ENCODE assay signal across 9 mouse cellular contexts in genomic region chr5:102719368-102719972, GRCm38 (mm10).
DNase-seq lines count a peak whose midpoint lies in the region.
"Had no signal": no experiment of that assay in that cellular context is flagged by ENCODE, and none has a peak within 500 bp of the region (broad histone marks: within the 10 kb centered on the region; RNA-seq: fewer than 3 reads in every experiment).

No protein-coding gene starts in this region.

- peak; percentile 3 for DNase-seq in left cerebral cortex, postnatal 4 days
- DNase-seq in left cerebral cortex, postnatal 14 days (ENCODE audit: low spot score in 2 of 2) = no peak
- DNase-seq in NIH3T3 (ENCODE audit: low read depth) = peak; percentile 51
- DNase-seq in adipocyte (ENCODE audit: low spot score) = peak; percentile 42
- peak; percentile 58 for DNase-seq in kidney, postnatal 14 days
- DNase-seq in layer of hippocampus, postnatal 10 days (ENCODE audit: low spot score in 2 of 2) = no peak
- DNase-seq in spleen, postnatal 4 days (ENCODE audit: low spot score in 2 of 2) = no peak
- DNase-seq: cerebellum, adult 11-12 months; spleen, adult 18-20 months had no signal

- intact Hi-C loops in left cerebral cortex, postnatal 4 days (cut with DNase I) = no loop called here
- intact Hi-C loops in left cerebral cortex, postnatal 14 days (cut with DNase I) = no loop called here

Comparison
In these comparisons a context has a peak if more than half of its experiments do, and no peak if none do; other contexts are left out.
1. DNase-seq: peak in left cerebral cortex, postnatal 4 days (single experiment), NIH3T3 (single experiment), adipocyte (single experiment) and kidney, postnatal 14 days (single experiment); none in left cerebral cortex, postnatal 14 days (0 of 2), layer of hippocampus, postnatal 10 days (0 of 2) and spleen, postnatal 4 days (0 of 2).